Mouse (Mus musculus): ENCODE results near the gene Greb1. TPM values are rescaled to one million over a fixed set of nuclear protein-coding genes. Genes with fewer than 3 reads are reported as not detected.

Gene Greb1
- total RNA-seq, 2 experiments from 2014 or later, result 19.3 to 37.1 TPM

- peak; percentile 79 for DNase-seq
These were observed 166.4 kb downstream of the Greb1 start for GRCm38 (mm10) chr12:16634075-16634813.

GRCm38 (mm10) chr12:16633235-16633634 lies 167.5 kb downstream of the Greb1 start:
- DNase-seq, result no peak

- no peak for DNase-seq
These were observed 169.3 kb downstream of the Greb1 start for GRCm38 (mm10) chr12:16631423-16631822.

- DNase-seq, result peak; percentile 27
These were observed 169.9 kb downstream of the Greb1 start for GRCm38 (mm10) chr12:16630866-16631185.

GRCm38 (mm10) chr12:16630152-16630865 lies 170.4 kb downstream of the Greb1 start:
- peak; percentile 59 for DNase-seq

Small RNA genes lying within 50 kb of the gene (microRNA-seq; reads per million reads assigned to microRNA genes)
- gene Gm44305, result not detected

Other genes starting within 250 kb of the Greb1 start
- 100 to 1,000 TPM in 1 of 2 experiments, 10 to 100 TPM in 1; 76.2 to 163 TPM for gene Lpin1, start 189.9 kb downstream of the Greb1 start, total RNA-seq (2021)
- gene Ntsr2, start 147.5 kb downstream of the Greb1 start, total RNA-seq (2021), result under 1 TPM in 1 of 2 experiments, not detected in 1; 0.60 TPM
- gene E2f6, start 10.1 kb upstream of the Greb1 start, total RNA-seq (2021), result 10 to 100 TPM; 27.5 to 43.8 TPM
- gene Rock2, start 94.0 kb upstream of the Greb1 start, total RNA-seq (2021), result 10 to 100 TPM; 49.0 to 67.2 TPM
- gene Pqlc3, start 199.5 kb upstream of the Greb1 start, total RNA-seq (2021), result 1 to 10 TPM; 4.5 to 4.6 TPM
- under 1 TPM; 0.06 to 0.12 TPM for gene 2410004P03Rik, start 210.8 kb upstream of the Greb1 start, total RNA-seq (2021)

Measured in adrenal gland, postnatal 10 days (tissue).